Mouse (Mus musculus): ENCODE results near the gene Crispld2.

The Crispld2 gene

GRCm38 (mm10) chr8:120038741-120039140 is 46.5 kb downstream of the Crispld2 start:
- no peaks in the 10 kb centered on the region for H3K9me3 ChIP-seq (ENCODE audit: low read length)
- peak overlapping the region; percentile 29; the same call in 1 of the 2 replicates for H3K4me3 ChIP-seq (replicated peaks; ENCODE audit: low read length)
- H3K36me3 ChIP-seq (ENCODE audit: insufficient read depth, low read length) = no peaks in the 10 kb centered on the region
- H3K27me3 ChIP-seq (ENCODE audit: insufficient read depth, low read length) = peaks cover 2% of the 10 kb centered on the region; the same call in 1 of the 2 replicates
- TF ChIP-seq NANOG (IDR thresholded peaks at IDR 0.05; ENCODE audit: borderline replicate concordance, low read length) (no peak), POU5F1 (IDR thresholded peaks at IDR 0.05; ENCODE audit: borderline replicate concordance, low read length) (no peak), CTCF (conservative IDR thresholded peaks at IDR 0.05; ENCODE audit: low read length) (no peak)
- H3K4me1 ChIP-seq (replicated peaks; ENCODE audit: low read depth, low read length) = peaks cover 23% of the 10 kb centered on the region

- peak overlapping the region; percentile 29 for H3K4me3 ChIP-seq (replicated peaks; ENCODE audit: low read length)
Observed at GRCm38 (mm10) chr8:120039313-120039919, 47.2 kb downstream of the Crispld2 start.

GRCm38 (mm10) chr8:120040861-120041260 is 48.6 kb downstream of the Crispld2 start:
- TF ChIP-seq CTCF (conservative IDR thresholded peaks at IDR 0.05; ENCODE audit: low read length) = no peak
- TF ChIP-seq POU5F1 (IDR thresholded peaks at IDR 0.05; ENCODE audit: borderline replicate concordance, low read length) = no peak
- TF ChIP-seq NANOG (IDR thresholded peaks at IDR 0.05; ENCODE audit: borderline replicate concordance, low read length) = no peak
- no peak overlapping the region for H3K4me3 ChIP-seq (replicated peaks; ENCODE audit: low read length)
- no peaks in the 10 kb centered on the region for H3K9me3 ChIP-seq (ENCODE audit: low read length)

More at GRCm38 (mm10) chr8:120039313-120039919, 47.2 kb downstream of the Crispld2 start:
- peaks cover 23% of the 10 kb centered on the region for H3K4me1 ChIP-seq (replicated peaks; ENCODE audit: low read depth, low read length)
- H3K9me3 ChIP-seq (ENCODE audit: low read length) = no peaks in the 10 kb centered on the region
- peaks cover 2% of the 10 kb centered on the region; the same call in 1 of the 2 replicates for H3K27me3 ChIP-seq (ENCODE audit: insufficient read depth, low read length)
- no peak for TF ChIP-seq POU5F1 (IDR thresholded peaks at IDR 0.05; ENCODE audit: borderline replicate concordance, low read length)
- no peak for TF ChIP-seq CTCF (conservative IDR thresholded peaks at IDR 0.05; ENCODE audit: low read length)
- no peak for TF ChIP-seq NANOG (IDR thresholded peaks at IDR 0.05; ENCODE audit: borderline replicate concordance, low read length)
- H3K36me3 ChIP-seq (ENCODE audit: insufficient read depth, low read length) = no peaks in the 10 kb centered on the region

GRCm38 (mm10) chr8:120042542-120043312 is 50.5 kb downstream of the Crispld2 start:
- H3K9me3 ChIP-seq (ENCODE audit: low read length) = no peaks in the 10 kb centered on the region
- no peaks in the 10 kb centered on the region for H3K27me3 ChIP-seq (ENCODE audit: insufficient read depth, low read length)
- TF ChIP-seq NANOG (IDR thresholded peaks at IDR 0.05; ENCODE audit: borderline replicate concordance, low read length) (no peak), POU5F1 (IDR thresholded peaks at IDR 0.05; ENCODE audit: borderline replicate concordance, low read length) (no peak), CTCF (conservative IDR thresholded peaks at IDR 0.05; ENCODE audit: low read length) (no peak)
- peaks cover 14% of the 10 kb centered on the region; the same call in 1 of the 2 replicates for H3K4me1 ChIP-seq (replicated peaks; ENCODE audit: low read depth, low read length)
- H3K4me3 ChIP-seq (replicated peaks; ENCODE audit: low read length) = no peak overlapping the region
- no peaks in the 10 kb centered on the region for H3K36me3 ChIP-seq (ENCODE audit: insufficient read depth, low read length)

More at GRCm38 (mm10) chr8:120040861-120041260, 48.6 kb downstream of the Crispld2 start:
- Histone ChIP-seq H3K4me1 (replicated peaks; ENCODE audit: low read depth, low read length) (peaks cover 21% of the 10 kb centered on the region), H3K36me3 (ENCODE audit: insufficient read depth, low read length) (no peaks in the 10 kb centered on the region), H3K27me3 (ENCODE audit: insufficient read depth, low read length) (peaks cover 2% of the 10 kb centered on the region; the same call in 1 of the 2 replicates)

GRCm38 (mm10) chr8:120044907-120045306 is 52.7 kb downstream of the Crispld2 start:
- Histone ChIP-seq H3K27me3 (ENCODE audit: insufficient read depth, low read length) (no peaks in the 10 kb centered on the region), H3K9me3 (ENCODE audit: low read length) (no peaks in the 10 kb centered on the region), H3K36me3 (ENCODE audit: insufficient read depth, low read length) (no peaks in the 10 kb centered on the region), H3K4me3 (replicated peaks; ENCODE audit: low read length) (no peak overlapping the region), H3K4me1 (replicated peaks; ENCODE audit: low read depth, low read length) (no peaks in the 10 kb centered on the region; the same call in 1 of the 2 replicates)
- TF ChIP-seq POU5F1 (IDR thresholded peaks at IDR 0.05; ENCODE audit: borderline replicate concordance, low read length) (no peak), NANOG (IDR thresholded peaks at IDR 0.05; ENCODE audit: borderline replicate concordance, low read length) (no peak), CTCF (conservative IDR thresholded peaks at IDR 0.05; ENCODE audit: low read length) (no peak)

GRCm38 (mm10) chr8:120045471-120045870 is 53.2 kb downstream of the Crispld2 start:
- Histone ChIP-seq H3K4me3 (replicated peaks; ENCODE audit: low read length) (no peak overlapping the region), H3K27me3 (ENCODE audit: insufficient read depth, low read length) (no peaks in the 10 kb centered on the region), H3K4me1 (replicated peaks; ENCODE audit: low read depth, low read length) (no peaks in the 10 kb centered on the region; the same call in 1 of the 2 replicates), H3K36me3 (ENCODE audit: insufficient read depth, low read length) (no peaks in the 10 kb centered on the region), H3K9me3 (ENCODE audit: low read length) (no peaks in the 10 kb centered on the region)
- TF ChIP-seq NANOG (IDR thresholded peaks at IDR 0.05; ENCODE audit: borderline replicate concordance, low read length) = no peak
- TF ChIP-seq CTCF (conservative IDR thresholded peaks at IDR 0.05; ENCODE audit: low read length) = no peak
- no peak for TF ChIP-seq POU5F1 (IDR thresholded peaks at IDR 0.05; ENCODE audit: borderline replicate concordance, low read length)

GRCm38 (mm10) chr8:120046258-120047020 is 54.2 kb downstream of the Crispld2 start:
- no peaks in the 10 kb centered on the region for H3K27me3 ChIP-seq (ENCODE audit: insufficient read depth, low read length)
- TF ChIP-seq CTCF (conservative IDR thresholded peaks at IDR 0.05; ENCODE audit: low read length) (no peak), NANOG (IDR thresholded peaks at IDR 0.05; ENCODE audit: borderline replicate concordance, low read length) (no peak), POU5F1 (IDR thresholded peaks at IDR 0.05; ENCODE audit: borderline replicate concordance, low read length) (no peak)
- H3K4me3 ChIP-seq (replicated peaks; ENCODE audit: low read length) = no peak overlapping the region
- H3K4me1 ChIP-seq (replicated peaks; ENCODE audit: low read depth, low read length) = no peaks in the 10 kb centered on the region; the same call in 1 of the 2 replicates
- no peaks in the 10 kb centered on the region for H3K36me3 ChIP-seq (ENCODE audit: insufficient read depth, low read length)
- H3K9me3 ChIP-seq (ENCODE audit: low read length) = no peaks in the 10 kb centered on the region

- Histone ChIP-seq H3K36me3 (ENCODE audit: insufficient read depth, low read length) (no peaks in the 10 kb centered on the region), H3K4me1 (replicated peaks; ENCODE audit: low read depth, low read length) (no peaks in the 10 kb centered on the region), H3K4me3 (replicated peaks; ENCODE audit: low read length) (no peak overlapping the region), H3K27me3 (ENCODE audit: insufficient read depth, low read length) (no peaks in the 10 kb centered on the region), H3K9me3 (ENCODE audit: low read length) (no peaks in the 10 kb centered on the region)
- TF ChIP-seq NANOG (IDR thresholded peaks at IDR 0.05; ENCODE audit: borderline replicate concordance, low read length) (no peak), CTCF (conservative IDR thresholded peaks at IDR 0.05; ENCODE audit: low read length) (no peak), POU5F1 (IDR thresholded peaks at IDR 0.05; ENCODE audit: borderline replicate concordance, low read length) (no peak)
Observed at GRCm38 (mm10) chr8:120049949-120050348, 57.7 kb downstream of the Crispld2 start.
